Mouse (Mus musculus) MEL (cell line): ENCODE data around the gene Secisbp2l. TPM values are rescaled to one million over a fixed set of nuclear protein-coding genes. Genes with fewer than 3 reads are reported as not detected.

Experiments used
- DNase-seq: peaks from one replicate; pipeline ENCODE4 v3.0.0; 2011; ENCODE audit warnings: low read depth, low spot score
- H3K27ac ChIP-seq: 2 replicates; pipeline ENCODE4 v1.5.1; 2012; ENCODE audit warnings: low read depth, mild to moderate bottlenecking, control low read depth, low read length, moderate library complexity; ENCODE audit not compliant: control insufficient read depth
- H3K27me3 ChIP-seq, 2 experiments: fragments of 150-350 bp in 1 of 2; sonication (generic) in 1 of 2; 2 replicates each; pipeline ENCODE4 v1.6.1; 2012; ENCODE audit warnings: low read length in 2 of 2, mild to moderate bottlenecking in 2 of 2, improper control_type of control experiment in 1 of 2, moderate library complexity in 1 of 2; ENCODE audit not compliant: insufficient read depth in 2 of 2, control insufficient read depth in 1 of 2
- H3K36me3 ChIP-seq, 2 experiments: 2 replicates each; pipeline ENCODE4 v1.6.1; 2012 to 2014; ENCODE audit warnings: low read length in 2 of 2, improper control_type of control experiment in 1 of 2, inconsistent platforms in 1 of 2, mild to moderate bottlenecking in 1 of 2; ENCODE audit not compliant: insufficient read depth in 2 of 2, control insufficient read depth in 1 of 2
- H3K4me1 ChIP-seq, 2 experiments: fragments of 150-350 bp in 1 of 2; sonication (generic) in 1 of 2; 2 replicates each; pipeline ENCODE4 v1.6.1; 2012; ENCODE audit warnings: low read length in 2 of 2, improper control_type of control experiment in 1 of 2, mild to moderate bottlenecking in 1 of 2; ENCODE audit not compliant: insufficient read depth in 2 of 2, control insufficient read depth in 1 of 2
- H3K4me3 ChIP-seq, 2 experiments: fragments of 150-350 bp in 1 of 2; sonication (generic) in 1 of 2; 2 replicates each; pipeline ENCODE4 v1.5.1; 2012; ENCODE audit warnings: low read depth in 2 of 2, low read length in 2 of 2, mild to moderate bottlenecking in 2 of 2, moderate library complexity in 2 of 2, control low read depth in 1 of 2, improper control_type of control experiment in 1 of 2; ENCODE audit not compliant: control insufficient read depth in 1 of 2, insufficient read depth in 1 of 2
- H3K79me2 ChIP-seq: 2 replicates; pipeline ENCODE4 v1.6.1; 2012; ENCODE audit warnings: mild to moderate bottlenecking, low read length, moderate library complexity; ENCODE audit not compliant: control insufficient read depth, poor library complexity, insufficient read depth
- H3K9ac ChIP-seq: 2 replicates; pipeline ENCODE4 v1.6.1; 2012; ENCODE audit warnings: low read depth, mild to moderate bottlenecking, control low read depth, low read length, moderate library complexity; ENCODE audit not compliant: control insufficient read depth, poor library complexity, severe bottlenecking
- H3K9me3 ChIP-seq: fragments of 150-350 bp; sonication (generic); replicated peaks from 2 replicates; pipeline ENCODE4 v1.6.1; 2012; ENCODE audit warnings: mild to moderate bottlenecking, low read length, improper control_type of control experiment, moderate library complexity; ENCODE audit not compliant: insufficient read depth
- BHLHE40 ChIP-seq: IDR thresholded peaks from 2 replicates; pipeline ENCODE4 v1.6.1; 2012; ENCODE audit warnings: low read depth, mild to moderate bottlenecking, inconsistent platforms, low read length, improper control_type of control experiment, borderline replicate concordance
- ELF1 ChIP-seq: IDR thresholded peaks from 2 replicates; pipeline ENCODE4 v1.6.1; 2014; ENCODE audit warnings: low read depth, mild to moderate bottlenecking, inconsistent platforms, low read length, improper control_type of control experiment, moderate library complexity
- ETS1 ChIP-seq: IDR thresholded peaks from 2 replicates; pipeline ENCODE4 v1.6.1; 2012; ENCODE audit warnings: low read depth, mild to moderate bottlenecking, inconsistent platforms, low read length, improper control_type of control experiment, moderate library complexity
- GABPA ChIP-seq: IDR thresholded peaks from 2 replicates; pipeline ENCODE4 v1.6.1; 2012; ENCODE audit warnings: low read depth, mild to moderate bottlenecking, inconsistent platforms, low read length, improper control_type of control experiment, moderate library complexity
- JUND ChIP-seq: IDR thresholded peaks from 2 replicates; pipeline ENCODE4 v1.6.1; 2011; ENCODE audit warnings: low read depth, mild to moderate bottlenecking, improper control_type of control experiment, low read length
- MAFK ChIP-seq: IDR thresholded peaks from 2 replicates; pipeline ENCODE4 v1.6.1; 2011; ENCODE audit warnings: low read depth, mild to moderate bottlenecking, low read length, improper control_type of control experiment, borderline replicate concordance
- MAX ChIP-seq: IDR thresholded peaks from 2 replicates; pipeline ENCODE4 v1.6.1; 2011; ENCODE audit warnings: low read length, improper control_type of control experiment
- MEF2A ChIP-seq: IDR thresholded peaks from 2 replicates; pipeline ENCODE4 v1.6.1; 2014; ENCODE audit warnings: low read depth, mild to moderate bottlenecking, inconsistent platforms, low read length, improper control_type of control experiment; ENCODE audit not compliant: poor library complexity, insufficient replicate concordance, severe bottlenecking; ENCODE audit errors: extremely low read depth
- MYB ChIP-seq: IDR thresholded peaks from 2 replicates; pipeline ENCODE4 v1.6.1; 2011; ENCODE audit warnings: mild to moderate bottlenecking, low read depth, low read length, improper control_type of control experiment
- MYC ChIP-seq: IDR thresholded peaks from 2 replicates; pipeline ENCODE4 v1.6.1; 2011; ENCODE audit warnings: low read depth, mild to moderate bottlenecking, low read length, improper control_type of control experiment, moderate library complexity
- NRF1 ChIP-seq: IDR thresholded peaks from 2 replicates; pipeline ENCODE4 v1.6.1; 2014; ENCODE audit warnings: low read depth, mild to moderate bottlenecking, inconsistent platforms, low read length, improper control_type of control experiment, moderate library complexity; ENCODE audit not compliant: poor library complexity, insufficient read depth, severe bottlenecking
- POLR2AphosphoS5 ChIP-seq: IDR thresholded peaks from 2 replicates; pipeline ENCODE4 v1.6.1; 2012; ENCODE audit warnings: low read depth, borderline replicate concordance, mild to moderate bottlenecking, inconsistent platforms, low read length, moderate library complexity, mixed read lengths
- RAD21 ChIP-seq: IDR thresholded peaks from 2 replicates; pipeline ENCODE4 v1.6.1; 2011; ENCODE audit warnings: mild to moderate bottlenecking, low read depth, low read length, improper control_type of control experiment
- TAL1 ChIP-seq: IDR thresholded peaks from 2 replicates; pipeline ENCODE4 v1.6.1; 2012; ENCODE audit warnings: mild to moderate bottlenecking, inconsistent platforms, low read length, moderate library complexity, mixed read lengths
- TBP ChIP-seq: IDR thresholded peaks from 2 replicates; pipeline ENCODE4 v1.8.0; 2011; ENCODE audit warnings: low read depth, low read length, improper control_type of control experiment
- ZC3H11A ChIP-seq: IDR thresholded peaks from 2 replicates; pipeline ENCODE4 v1.6.1; 2012; ENCODE audit warnings: low read depth, mild to moderate bottlenecking, inconsistent platforms, low read length, improper control_type of control experiment
- ZMIZ1 ChIP-seq: IDR thresholded peaks from 2 replicates; pipeline ENCODE4 v1.6.1; 2012; ENCODE audit warnings: low read depth, mild to moderate bottlenecking, inconsistent platforms, low read length, improper control_type of control experiment, moderate library complexity
- ZNF384 ChIP-seq: IDR thresholded peaks from 2 replicates; pipeline ENCODE4 v1.6.1; 2012; ENCODE audit warnings: low read depth, mild to moderate bottlenecking, inconsistent platforms, low read length, improper control_type of control experiment
- polyA plus RNA-seq, 2 experiments: library from polyadenylated mRNA; stranded (reverse) in 1 of 2; unstranded in 1 of 2; fragments of >175 nt in 1 of 2; fragments of >200 nt in 1 of 2; gene quantifications; 2 replicates each; pipeline versions ENCODE4 v1.2.1 to v1.2.4; 2012; ENCODE audit warnings: low replicate concordance in 2 of 2, low read depth in 1 of 2; ENCODE audit not compliant: insufficient read length in 2 of 2, insufficient read depth in 1 of 2, missing spikeins in 1 of 2
- total RNA-seq: library from RNA; depleted of rRNA; stranded (reverse); fragments of 300-350 nt; gene quantifications from 2 replicates; pipeline ENCODE4 v1.2.3, GENCODE M21; 2012

Gene Secisbp2l
- total and polyA plus RNA-seq, 3 experiments = 7.6 to 10.9 TPM; not detected in 1

DNA sequence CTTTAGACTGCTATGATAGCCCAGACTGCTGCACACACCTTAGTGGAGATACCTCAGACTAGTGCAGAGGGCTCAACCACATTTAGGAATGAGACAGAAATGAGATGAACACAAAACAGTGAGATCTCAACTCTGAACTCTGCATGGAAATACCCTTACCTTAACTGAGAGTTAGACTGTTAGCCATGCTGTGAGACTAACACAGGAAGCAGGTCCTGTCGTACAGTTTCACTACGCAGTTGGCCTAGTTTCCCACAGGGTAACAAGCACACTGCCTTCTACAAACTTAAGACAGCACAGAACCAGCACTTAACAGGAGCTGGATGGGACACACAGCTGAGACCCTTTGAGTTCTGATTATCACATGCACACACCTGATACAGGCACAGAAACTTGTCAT, 47.3 kb upstream of the Secisbp2l start:
- Histone ChIP-seq H3K27me3 (no peaks in the 10 kb centered on the region), H3K4me1 (no peaks in the 10 kb centered on the region), H3K27ac (no peak overlapping the region), H3K9me3 (no peaks in the 10 kb centered on the region), H3K4me3 (no peak overlapping the region), H3K79me2 (no peaks in the 10 kb centered on the region), H3K9ac (no peak overlapping the region), H3K36me3 (peaks cover 0 to 14% of the 10 kb centered on the region in 2 experiments; a peak in 2 of 4 replicates)
- DNase-seq = no peak
- TF ChIP-seq TAL1 (no peak), BHLHE40 (no peak), MEF2A (no peak), MYC (no peak), ZMIZ1 (no peak), RAD21 (no peak), ZC3H11A (no peak), MYB (no peak), JUND (no peak), ETS1 (no peak), ZNF384 (no peak), TBP (no peak), NRF1 (no peak), ELF1 (no peak), MAX (no peak), GABPA (no peak), POLR2AphosphoS5 (no peak)

DNA sequence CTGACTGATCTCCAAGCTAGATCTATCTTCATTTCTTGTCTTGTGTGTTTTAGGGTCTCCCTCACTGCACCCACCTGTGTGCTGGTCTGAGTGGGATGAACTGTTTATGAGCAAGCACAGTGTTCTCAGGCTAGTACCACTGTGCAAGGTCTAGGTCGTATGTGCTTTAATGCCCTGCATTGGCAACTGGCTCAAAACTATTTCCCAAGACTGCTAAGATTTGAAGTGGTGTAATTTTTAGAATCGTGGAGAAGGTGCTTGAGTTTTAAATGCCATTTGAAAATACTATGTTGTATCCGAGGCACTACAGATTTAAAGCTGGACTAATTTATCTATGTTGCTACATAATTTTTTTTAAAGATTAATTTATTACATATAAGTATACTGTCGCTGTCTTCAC, 45.2 kb upstream of the Secisbp2l start:
- Histone ChIP-seq H3K4me1 (no peaks in the 10 kb centered on the region), H3K36me3 (peaks cover 0 to 5% of the 10 kb centered on the region in 2 experiments; a peak in 2 of 4 replicates), H3K9me3 (no peaks in the 10 kb centered on the region), H3K4me3 (no peak overlapping the region), H3K27me3 (no peaks in the 10 kb centered on the region)
- no peak for DNase-seq
- TF ChIP-seq MAFK = no peak
- TF ChIP-seq, all 39 proteins: peak for 0
- H3K27ac ChIP-seq = no peak overlapping the region
- H3K79me2 ChIP-seq = no peaks in the 10 kb centered on the region
- H3K9ac ChIP-seq = no peak overlapping the region
